Mouse (Mus musculus): ENCODE data around the gene Efr3b.
"Not testable (repeated sequence)": the region's sequence is repeated elsewhere in the genome, so short reads cannot be mapped to it uniquely, and the experiment has no call there.

Efr3b gene

DNA sequence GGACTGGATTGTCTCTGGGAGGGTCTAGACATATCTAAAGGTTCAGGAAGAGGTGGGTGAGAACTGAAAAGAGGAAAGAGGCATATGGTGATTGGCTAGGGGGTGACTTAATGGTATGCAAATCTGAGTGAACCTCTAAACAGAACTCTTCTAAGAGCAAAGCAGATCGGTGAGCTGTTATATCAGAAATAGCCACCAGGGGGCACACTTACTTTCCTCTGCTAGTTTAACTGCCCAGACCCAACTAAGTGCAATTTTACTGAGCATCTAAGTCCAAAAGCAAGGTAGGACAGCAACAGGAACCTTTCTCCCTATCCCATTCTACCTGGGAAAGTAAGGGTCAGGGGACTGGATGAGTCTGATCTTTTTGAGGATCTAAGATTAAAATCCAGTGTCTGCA is 55.0 kb downstream of the Efr3b start:
- in situ Hi-C loops (cut with MboI; ENCODE audit: low sequenced_read_pairs): loop anchor here (10.0 kb wide), 1 partner anchor 91 kb away; no protein-coding TSS in a partner anchor

DNA sequence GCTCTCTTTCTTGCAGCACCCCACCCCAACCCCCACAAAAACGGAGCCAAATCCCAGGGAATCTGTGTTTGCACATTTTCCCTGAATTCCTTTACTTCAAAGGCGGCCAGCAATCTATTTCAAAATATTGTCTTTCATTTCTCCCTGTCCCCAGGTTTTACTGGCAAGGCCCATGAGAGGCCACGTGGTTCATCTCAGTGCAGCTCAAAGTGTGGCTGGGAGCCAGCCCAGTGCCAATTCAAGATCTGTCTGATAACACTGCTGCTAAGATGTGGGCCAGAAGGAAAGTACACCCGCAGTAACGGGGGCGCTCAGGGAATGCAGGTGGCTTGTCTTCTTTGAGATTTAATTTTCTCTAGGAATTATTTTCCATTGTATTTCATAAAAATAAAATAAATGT is 56.5 kb downstream of the Efr3b start:
- in situ Hi-C loops (cut with MboI; ENCODE audit: low sequenced_read_pairs): loop anchor here (10.0 kb wide), 1 partner anchor 93 kb away; no protein-coding TSS in a partner anchor

DNA sequence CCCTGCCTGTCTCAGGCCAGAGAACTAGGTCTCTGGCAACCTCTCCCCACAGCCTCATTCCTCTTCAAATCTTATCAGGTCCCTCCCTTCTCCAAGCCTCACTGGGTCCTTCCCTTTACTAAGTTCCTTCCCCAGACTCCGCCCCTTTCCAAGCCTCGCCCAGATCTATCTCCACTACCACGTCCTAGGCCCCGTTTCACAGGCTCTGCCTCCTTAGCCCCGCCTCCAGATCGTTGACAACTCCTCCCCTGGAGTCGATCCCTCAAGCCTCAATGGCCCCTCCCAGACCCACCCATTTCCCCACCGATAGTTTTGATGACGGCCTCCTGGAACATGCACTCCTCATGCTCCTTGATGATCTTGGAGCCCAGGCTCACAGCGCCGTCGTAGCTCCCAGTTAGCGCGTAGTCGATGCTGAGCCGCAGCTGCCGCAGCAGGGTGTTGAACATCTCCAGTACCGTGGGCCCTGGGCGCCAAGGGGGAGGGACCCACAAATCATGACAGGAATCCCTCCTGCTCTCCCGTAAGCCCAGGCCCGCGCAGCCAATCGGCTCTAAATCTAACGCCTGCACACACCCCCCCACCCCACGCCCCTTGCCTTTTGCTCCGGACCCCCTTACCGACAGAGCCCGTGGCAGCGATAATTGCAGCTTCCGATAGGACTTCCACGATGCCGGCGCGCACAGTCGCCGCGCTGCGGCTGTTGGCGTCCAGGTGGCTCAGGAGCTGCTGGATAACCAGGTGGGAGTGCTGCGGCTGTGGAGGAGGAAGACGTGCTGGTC is 57.2 kb downstream of the Efr3b start:
- in situ Hi-C loops (cut with MboI; ENCODE audit: low sequenced_read_pairs): loop anchor here (10.0 kb wide), 1 partner anchor 93 kb away; no protein-coding TSS in a partner anchor

DNA sequence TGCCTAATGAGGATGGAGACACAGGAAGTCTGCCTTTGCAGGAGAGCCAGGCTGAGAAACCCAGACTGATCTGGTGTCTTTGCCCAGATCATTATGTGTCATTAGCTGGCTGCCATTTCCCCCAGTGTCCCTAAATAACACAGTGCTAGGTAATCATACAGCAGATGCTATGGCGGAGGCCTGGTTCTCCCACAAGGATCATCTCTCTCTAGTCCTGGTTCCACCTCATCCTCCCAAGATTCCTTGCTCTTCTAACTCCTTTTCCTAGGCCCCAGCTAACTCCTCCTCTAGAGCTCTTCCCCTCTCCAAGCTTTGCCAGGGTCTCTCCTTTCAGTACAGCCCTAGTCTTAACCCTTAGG is 57.7 kb downstream of the Efr3b start:
- in situ Hi-C loops (cut with MboI; ENCODE audit: low sequenced_read_pairs): loop anchor here (10.0 kb wide), 1 partner anchor 94 kb away; no protein-coding TSS in a partner anchor

DNA sequence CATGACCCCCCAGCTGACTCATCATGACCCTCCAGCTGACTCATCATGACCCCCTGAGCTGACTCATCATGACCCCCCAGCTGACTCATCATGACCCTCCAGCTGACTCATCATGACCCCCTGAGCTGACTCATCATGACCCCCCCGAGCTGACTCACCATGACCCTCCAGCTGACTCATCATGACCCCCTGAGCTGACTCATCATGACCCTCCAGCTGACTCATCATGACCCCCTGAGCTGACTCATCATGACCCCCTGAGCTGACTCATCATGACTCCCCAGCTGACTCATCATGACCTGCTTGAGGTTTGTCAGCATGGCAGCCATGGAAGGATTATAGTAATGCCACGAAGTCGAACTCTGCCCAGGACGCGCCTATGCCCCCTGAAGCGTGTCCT is 65.5 kb downstream of the Efr3b start:
- in situ Hi-C loops (cut with MboI; ENCODE audit: low sequenced_read_pairs): not testable (repeated sequence)

DNA sequence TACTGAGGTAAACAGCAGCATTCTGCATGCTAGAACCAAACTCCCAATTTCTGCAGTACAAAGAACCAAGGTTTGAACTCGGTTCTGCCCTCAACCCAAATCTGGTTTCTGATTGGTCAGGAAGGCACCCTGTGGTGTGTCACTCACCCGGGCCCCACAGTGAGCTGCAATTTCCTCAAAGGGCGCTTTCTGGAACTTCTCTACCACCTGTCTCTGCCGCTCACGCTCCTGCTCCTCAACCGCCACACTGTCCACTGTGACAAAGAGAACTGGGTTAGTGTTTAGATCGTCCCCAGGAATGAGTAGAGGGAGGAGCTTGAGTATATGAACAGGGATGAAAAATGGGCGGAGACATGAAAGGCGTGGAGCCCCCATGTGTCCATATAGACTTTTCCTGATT is 70.3 kb downstream of the Efr3b start:
- in situ Hi-C loops (cut with MboI; ENCODE audit: low sequenced_read_pairs): no loop called here

DNA sequence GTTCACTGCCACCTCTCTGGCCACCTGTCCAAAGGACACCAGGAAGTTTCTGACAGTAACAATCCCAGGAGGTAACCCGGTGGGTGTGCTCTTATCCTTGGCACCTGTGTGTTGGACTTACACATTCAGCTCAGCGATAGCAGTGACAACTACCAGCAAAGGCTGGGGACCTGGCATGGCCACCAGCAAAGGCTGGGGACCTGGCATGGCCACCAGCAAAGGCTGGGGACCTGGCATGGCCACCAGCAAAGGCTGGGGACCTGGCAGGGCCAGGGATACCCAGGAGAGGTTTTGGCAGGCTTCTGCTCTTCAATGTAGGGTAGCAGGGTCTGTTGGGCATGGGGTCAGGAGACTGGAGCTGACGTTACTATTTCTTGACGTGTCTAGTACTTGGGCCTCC is 71.5 kb downstream of the Efr3b start:
- in situ Hi-C loops (cut with MboI; ENCODE audit: low sequenced_read_pairs): no loop called here

DNA sequence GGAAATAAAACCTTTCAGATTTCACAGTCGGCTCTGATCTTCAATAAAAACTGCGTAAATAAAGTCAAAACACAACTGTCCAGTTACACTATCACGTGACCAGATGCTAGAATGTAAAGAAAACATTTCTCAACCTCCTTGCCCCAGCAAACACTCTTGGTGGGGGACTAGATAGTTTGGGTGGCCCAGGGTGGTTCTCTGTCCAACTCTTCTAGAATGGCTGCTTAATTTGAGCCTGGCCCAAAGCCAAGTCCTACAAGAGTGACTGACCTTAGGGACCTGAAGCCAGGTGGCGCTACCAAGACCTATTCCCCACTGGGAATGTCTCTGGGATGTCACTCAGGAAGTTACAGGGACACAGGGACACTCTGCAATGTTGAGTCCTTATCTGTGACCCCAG is 78.2 kb downstream of the Efr3b start:
- in situ Hi-C loops (cut with MboI; ENCODE audit: low sequenced_read_pairs): no loop called here

DNA sequence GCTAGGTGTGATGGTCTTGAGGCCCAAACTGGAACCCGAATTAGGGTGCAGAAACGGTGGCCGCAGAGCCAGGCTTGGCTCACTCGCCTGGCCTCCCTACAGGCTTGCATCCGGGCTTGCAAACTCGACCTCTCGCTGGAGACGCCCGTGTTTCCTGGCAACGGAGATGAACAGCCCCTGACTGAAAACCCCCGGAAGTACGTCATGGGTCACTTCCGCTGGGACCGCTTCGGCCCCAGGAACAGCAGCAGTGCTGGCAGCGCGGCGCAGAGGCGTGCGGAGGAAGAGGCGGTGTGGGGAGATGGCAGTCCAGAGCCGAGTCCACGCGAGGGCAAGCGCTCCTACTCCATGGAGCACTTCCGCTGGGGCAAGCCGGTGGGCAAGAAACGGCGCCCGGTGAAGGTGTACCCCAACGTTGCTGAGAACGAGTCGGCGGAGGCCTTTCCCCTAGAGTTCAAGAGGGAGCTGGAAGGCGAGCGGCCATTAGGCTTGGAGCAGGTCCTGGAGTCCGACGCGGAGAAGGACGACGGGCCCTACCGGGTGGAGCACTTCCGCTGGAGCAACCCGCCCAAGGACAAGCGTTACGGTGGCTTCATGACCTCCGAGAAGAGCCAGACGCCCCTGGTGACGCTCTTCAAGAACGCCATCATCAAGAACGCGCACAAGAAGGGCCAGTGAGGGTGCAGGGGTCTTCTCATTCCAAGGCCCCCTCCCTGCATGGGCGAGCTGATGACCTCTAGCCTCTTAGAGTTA is 78.7 kb downstream of the Efr3b start:
- in situ Hi-C loops (cut with MboI; ENCODE audit: low sequenced_read_pairs): no loop called here

DNA sequence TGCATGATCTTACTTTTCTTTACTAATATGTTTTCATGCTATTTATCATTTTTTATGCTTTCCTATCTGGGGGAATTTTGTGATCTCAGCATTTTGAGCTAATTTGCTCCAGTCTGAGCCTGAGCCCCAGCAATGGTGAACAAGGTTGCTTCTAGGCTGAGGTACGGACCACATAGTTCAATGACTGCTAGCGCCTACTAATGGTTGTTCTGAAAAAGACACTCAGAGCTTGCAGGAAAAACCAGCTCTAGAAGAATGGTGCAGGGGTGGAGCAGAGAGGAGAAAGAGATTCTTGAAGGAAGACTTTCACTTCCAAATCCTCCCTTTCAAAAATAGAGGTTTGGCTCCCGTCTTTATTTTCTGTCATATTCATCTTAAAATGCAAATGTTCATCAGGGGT is 82.4 kb downstream of the Efr3b start:
- in situ Hi-C loops (cut with MboI; ENCODE audit: low sequenced_read_pairs): no loop called here

DNA sequence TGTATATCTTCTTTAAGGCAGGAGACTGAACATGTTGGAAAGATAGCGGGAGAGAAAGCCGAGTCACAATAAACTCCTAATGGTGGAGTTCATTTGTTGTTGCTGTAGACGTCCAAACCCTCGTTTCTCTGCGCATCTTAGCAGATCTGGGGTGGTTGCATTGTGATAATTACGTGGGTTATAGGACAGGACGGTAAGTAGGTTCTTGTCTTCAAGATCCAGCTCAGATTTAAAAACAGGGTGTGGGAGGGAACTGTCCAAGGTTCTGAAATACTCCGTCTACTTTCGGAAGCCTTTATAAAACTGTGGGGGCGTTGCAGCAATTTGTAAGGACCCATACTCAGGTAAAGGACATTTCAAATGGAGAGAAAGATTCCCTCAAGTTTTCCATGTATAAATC is 83.3 kb downstream of the Efr3b start:
- in situ Hi-C loops (cut with MboI; ENCODE audit: low sequenced_read_pairs): no loop called here

DNA sequence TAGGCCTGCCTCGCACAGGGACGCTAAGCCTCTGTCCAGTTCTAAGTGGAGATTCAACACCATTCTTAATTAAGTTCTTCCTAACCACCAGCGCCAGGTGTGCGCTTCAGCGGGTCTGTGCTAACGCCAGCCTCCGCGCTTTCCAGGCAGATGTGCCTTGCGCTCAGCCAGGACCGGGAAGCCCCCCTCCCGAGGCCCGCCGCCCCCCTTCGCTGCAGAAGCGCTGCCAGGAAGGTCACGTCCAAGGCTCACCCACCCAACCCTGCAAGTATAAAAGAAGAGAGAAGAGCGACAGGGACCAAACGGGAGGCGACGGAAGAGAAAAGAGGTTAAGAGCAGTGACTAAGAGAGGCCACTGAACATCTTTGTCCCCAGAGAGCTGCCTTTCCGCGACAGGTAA is 84.1 kb downstream of the Efr3b start, which contains the start of gene Pomc:
TSS of gene Pomc (plus strand) at position 301 of the 400 bp plus-strand sequence.
- in situ Hi-C loops (cut with MboI; ENCODE audit: low sequenced_read_pairs): no loop called here

DNA sequence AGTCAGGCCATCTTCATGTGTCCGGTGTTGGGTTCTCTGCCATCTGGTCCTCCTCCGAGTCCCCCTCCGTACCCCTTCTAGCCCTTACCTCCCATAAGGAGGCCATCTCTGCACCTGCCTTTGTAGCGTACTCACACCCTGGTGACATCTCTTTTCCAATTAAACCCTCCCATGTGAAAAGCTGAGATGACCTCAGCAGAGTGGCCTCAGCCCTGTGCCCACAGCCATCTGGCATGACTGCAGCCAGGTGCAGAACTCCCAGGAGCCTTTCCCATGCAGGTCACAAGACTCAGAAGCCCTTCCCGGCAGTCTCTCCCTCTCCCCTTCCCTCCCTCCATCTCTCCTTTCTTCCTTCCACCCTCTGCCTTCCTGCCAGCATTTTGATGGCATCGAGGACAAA is 91.2 kb downstream of the Efr3b start:
- in situ Hi-C loops (cut with MboI; ENCODE audit: low sequenced_read_pairs): no loop called here

DNA sequence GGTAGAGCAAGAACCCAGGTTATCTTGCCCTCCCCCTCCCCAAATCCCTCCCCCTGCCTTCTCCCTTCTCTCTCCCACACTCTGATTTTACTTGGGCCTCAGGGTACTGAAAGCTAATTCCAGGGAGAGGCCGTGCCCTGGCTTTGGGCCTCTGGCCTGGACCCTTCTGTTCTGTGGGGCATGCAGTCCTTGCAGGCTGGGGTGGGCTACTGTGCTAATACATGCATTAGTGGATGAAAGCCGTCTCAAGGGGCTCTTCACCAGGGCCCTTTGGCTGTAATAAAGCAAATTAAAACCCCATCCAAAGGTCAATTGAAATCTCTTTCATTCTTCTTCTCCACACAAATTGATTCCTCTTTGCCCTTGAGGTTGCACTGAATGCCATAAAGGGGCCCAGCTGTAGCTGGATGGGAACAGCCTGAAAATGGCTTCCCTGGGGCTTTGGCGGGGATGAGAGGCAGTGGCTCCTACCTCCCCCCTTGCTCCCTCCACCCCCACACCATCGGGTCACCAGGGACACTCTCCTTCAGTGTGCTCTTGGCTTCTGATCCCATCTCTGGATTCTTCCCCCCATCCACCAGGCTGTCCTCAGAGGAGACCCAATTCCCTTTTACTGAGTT is 94.2 kb downstream of the Efr3b start:
- in situ Hi-C loops (cut with MboI; ENCODE audit: low sequenced_read_pairs): no loop called here

DNA sequence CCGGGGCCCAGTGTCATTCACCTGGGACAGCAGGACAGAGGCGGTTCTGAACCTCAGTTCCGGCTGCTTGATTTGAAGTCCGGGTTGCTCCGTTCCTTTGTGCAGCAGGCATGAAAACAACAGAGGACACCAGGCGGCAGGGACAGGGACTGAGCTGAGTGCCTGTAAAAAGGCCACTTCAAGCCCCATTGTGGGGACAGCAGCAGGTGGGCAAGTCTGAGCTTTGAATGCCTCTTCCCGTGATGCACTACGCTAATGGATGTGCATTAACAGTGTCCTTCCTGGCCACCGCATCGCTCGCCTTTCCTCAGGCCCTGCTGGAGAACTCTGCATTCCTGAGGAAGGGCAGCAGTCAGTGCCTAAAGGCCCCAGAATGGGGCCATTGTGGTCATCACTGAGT is 96.7 kb downstream of the Efr3b start:
- in situ Hi-C loops (cut with MboI; ENCODE audit: low sequenced_read_pairs): no loop called here

DNA sequence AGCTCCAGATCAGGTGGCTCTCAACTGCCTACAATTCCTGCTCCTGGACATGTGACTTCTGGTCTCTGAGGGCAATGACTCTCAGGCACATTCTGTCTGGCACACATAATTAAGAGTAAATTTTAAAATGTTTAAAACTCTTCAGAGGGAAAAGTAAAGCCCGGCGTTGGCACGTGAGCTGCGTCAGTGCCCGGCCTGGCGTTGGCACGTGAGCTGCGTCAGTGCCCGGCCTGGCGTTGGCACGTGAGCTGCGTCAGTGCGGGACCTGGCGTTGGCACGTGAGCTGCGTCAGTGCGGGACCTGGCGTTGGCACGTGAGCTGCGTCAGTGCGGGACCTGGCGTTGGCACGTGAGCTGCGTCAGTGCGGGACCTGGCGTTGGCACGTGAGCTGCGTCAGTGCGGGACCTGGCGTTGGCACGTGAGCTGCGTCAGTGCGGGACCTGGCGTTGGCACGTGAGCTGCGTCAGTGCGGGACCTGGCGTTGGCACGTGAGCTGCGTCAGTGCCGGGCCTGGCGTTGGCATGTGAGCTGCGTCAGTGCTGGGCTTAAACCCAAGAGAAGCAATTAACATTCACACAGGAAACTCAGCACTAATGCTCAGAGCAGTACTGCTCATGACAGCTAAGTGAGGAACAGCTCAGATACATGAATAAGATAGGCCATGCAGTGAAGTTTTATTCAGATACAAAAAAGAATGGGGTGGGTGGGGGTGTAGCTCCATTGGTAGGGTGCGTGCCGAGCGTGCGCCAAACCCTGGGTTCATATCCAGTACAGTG is 108.4 kb downstream of the Efr3b start:
- in situ Hi-C loops (cut with MboI; ENCODE audit: low sequenced_read_pairs): not testable (repeated sequence)

DNA sequence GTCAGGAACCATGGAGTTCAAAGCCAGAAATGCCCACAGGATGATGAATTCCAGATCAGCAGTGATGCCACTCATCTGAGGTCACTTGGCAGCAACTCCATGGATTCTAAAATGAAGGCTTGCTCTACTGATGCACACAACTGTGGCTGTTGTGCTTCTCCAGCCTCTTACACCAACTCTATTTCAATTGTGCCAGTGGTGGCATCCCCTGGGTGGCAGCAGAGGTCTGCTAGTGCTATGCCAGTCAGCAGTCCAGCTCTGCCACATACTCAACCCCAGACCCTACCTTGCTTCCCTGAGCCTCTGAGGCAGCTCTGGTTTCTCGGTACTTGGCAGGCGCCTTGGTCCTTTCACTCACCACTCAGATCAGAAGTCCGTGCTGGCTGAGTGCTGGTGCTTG is 109.9 kb downstream of the Efr3b start:
- in situ Hi-C loops (cut with MboI; ENCODE audit: low sequenced_read_pairs): loop anchor here (10.0 kb wide), 1 partner anchor 146 kb away; no protein-coding TSS in a partner anchor

DNA sequence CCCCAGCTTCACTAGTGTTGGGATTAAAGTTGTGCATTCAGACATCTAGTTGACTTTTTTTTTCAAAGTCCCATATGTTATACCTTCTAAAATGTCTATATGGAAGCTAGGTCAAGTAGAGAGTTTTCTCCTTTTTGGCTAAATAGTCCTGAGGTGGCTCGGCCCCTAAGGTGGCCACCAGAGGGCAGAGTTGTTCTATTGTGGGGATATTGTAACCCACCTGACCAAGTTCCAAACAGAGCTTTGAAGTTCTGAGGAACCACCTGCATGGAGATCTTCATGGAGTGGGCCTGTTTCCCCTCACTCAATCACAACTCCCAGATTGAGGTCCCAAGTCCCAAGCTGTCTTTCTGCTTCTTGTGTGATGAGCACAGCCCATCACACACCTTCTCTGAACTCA is 112.6 kb downstream of the Efr3b start:
- in situ Hi-C loops (cut with MboI; ENCODE audit: low sequenced_read_pairs): loop anchor here (10.0 kb wide), 1 partner anchor 149 kb away; no protein-coding TSS in a partner anchor

DNA sequence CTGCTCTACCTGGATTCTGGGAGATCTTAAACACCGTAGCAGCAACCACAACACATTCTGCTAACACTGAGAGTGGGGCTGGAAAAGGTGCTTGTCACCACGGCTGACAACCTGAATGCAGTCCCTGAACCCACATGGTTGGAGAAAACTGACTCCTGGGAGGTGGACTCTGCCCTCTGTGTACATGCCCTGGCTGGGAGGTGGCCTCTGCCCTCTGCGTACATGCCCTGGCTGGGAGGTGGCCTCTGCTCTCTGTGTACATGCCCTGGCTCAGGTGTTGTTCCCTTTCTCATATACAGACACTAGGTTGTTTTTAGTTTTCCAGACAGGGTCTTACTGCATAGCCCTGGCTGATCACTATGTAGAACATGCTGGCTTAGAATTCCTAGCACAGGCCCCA is 119.3 kb downstream of the Efr3b start:
- in situ Hi-C loops (cut with MboI; ENCODE audit: low sequenced_read_pairs): no loop called here

DNA sequence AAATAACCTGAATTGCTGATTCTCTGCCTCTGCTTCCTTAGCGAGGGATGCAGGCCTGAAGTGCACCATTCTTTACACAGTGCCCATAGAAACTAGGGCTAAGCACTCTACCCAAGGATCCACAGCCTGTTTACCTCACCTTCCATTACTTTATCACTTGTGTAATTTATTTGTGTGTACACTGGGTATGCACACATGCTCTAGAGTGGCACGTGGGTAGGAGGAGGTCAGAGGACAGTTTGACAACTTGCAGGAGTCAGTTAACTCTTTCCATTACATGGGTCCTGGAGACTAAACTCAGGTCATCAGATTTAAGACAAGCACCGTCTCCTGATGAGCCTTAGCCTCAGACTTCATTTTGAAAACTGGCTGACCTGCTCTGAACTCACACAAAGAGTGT is 120.1 kb downstream of the Efr3b start:
- in situ Hi-C loops (cut with MboI; ENCODE audit: low sequenced_read_pairs): no loop called here
